8 mouse cellular contexts compared by ENCODE assay signal in the genomic region with DNA sequence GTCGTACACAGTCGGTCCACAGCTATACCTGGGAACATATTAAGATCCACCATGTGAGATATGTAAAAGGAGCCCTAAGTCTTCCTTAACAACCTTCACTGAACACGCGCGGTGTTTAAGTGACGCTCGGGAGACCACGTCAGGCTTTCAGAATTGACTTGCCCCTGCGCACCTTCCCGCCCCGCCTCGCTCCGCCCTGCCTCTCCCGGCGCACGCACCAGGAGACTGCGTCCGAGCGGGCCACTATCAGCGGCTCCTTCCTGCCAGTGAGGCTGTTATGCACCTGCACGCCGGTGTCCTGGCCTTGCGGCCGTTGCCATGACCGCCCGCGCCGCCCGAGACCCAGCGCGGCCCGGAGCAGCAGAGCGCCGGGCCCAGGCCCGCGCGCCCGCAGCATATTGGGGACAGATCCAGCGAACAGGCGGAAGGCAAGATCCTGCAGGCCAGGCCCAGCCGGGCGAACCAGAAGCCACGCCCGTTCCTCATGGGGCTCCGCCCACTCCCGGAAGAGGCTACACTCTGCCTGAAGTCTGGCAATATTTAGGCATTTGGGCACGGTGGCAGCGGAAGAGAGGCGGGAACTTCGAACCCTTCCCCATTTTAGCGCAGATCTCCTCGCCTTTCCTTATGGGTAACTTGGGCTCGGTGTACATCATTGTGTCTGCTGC. TPM values are rescaled to one million over a fixed set of nuclear protein-coding genes. Genes with fewer than 3 reads are reported as not detected.
DNase-seq lines count a peak whose midpoint lies in the region; ATAC-seq and TF ChIP-seq lines count a peak whose summit lies in the region.

A gene (minus strand): TSS at position 503 of the 668 bp plus-strand sequence.

- H3K79me3 ChIP-seq in C2C12 (ENCODE audit: low read depth), result peaks cover 1% of the 10 kb centered on the region

- H3ac ChIP-seq in C2C12 (ENCODE audit: control insufficient read depth, insufficient read length, low read depth), result peak within 1 kb of the TSS; percentile 83

- peak within 1 kb of the TSS; percentile 90 for H3K9ac ChIP-seq in heart, embryonic 13.5 days
- H3K9ac ChIP-seq in liver, embryonic 12.5 days, result peak within 1 kb of the TSS; percentile 80
- peak within 1 kb of the TSS; percentile 97 for H3K9ac ChIP-seq in stomach, embryonic 15.5 days

- TF ChIP-seq POLR2A in brain, embryonic 14.5 days (IDR thresholded peaks at IDR 0.05; ENCODE audit: borderline replicate concordance, extremely low read depth, insufficient read depth, insufficient read length, poor library complexity, severe bottlenecking), result peak; percentile 67

- H3K79me2 ChIP-seq in C2C12 (ENCODE audit: control insufficient read depth, insufficient read depth), result peaks cover 12% of the 10 kb centered on the region

- peak within 1 kb of the TSS; percentile 25 for H3K4me3 ChIP-seq in C2C12 (ENCODE audit: insufficient read depth, poor library complexity, severe bottlenecking)
- H3K4me3 ChIP-seq in heart, embryonic 13.5 days, result peak within 1 kb of the TSS; percentile 84
- H3K4me3 ChIP-seq in liver, embryonic 12.5 days, result peak within 1 kb of the TSS; percentile 81
- peak within 1 kb of the TSS; percentile 92 for H3K4me3 ChIP-seq in stomach, embryonic 15.5 days (replicated peaks)

- peaks cover 8% of the 10 kb centered on the region for H3K36me3 ChIP-seq in C2C12 (ENCODE audit: control insufficient read depth, insufficient read depth)
- peaks cover 22% of the 10 kb centered on the region for H3K36me3 ChIP-seq in heart, embryonic 13.5 days
- H3K36me3 ChIP-seq in liver, embryonic 12.5 days, result peaks cover 24% of the 10 kb centered on the region
- no peaks in the 10 kb centered on the region for H3K36me3 ChIP-seq in stomach, embryonic 15.5 days

- peak within 1 kb of the TSS; percentile 77 for H3K4me2 ChIP-seq in heart, embryonic 13.5 days
- H3K4me2 ChIP-seq in liver, embryonic 12.5 days, result peak within 1 kb of the TSS; percentile 86
- peak within 1 kb of the TSS; percentile 88 for H3K4me2 ChIP-seq in stomach, embryonic 15.5 days

- no peaks in the 10 kb centered on the region for H3K9me3 ChIP-seq in heart, embryonic 13.5 days
- H3K9me3 ChIP-seq in liver, embryonic 12.5 days (replicated peaks), result no peaks in the 10 kb centered on the region
- no peaks in the 10 kb centered on the region for H3K9me3 ChIP-seq in stomach, embryonic 15.5 days

- DNase-seq in brain, embryonic 14.5 days (ENCODE audit: low read depth), result peak; percentile 93
- DNase-seq in kidney, postnatal 10 days, result peak; percentile 96
- peak; percentile 77 to 85 for DNase-seq in natural killer cell, adult 2 months (ENCODE audit: low spot score in 2 of 2)

- H3K4me1 ChIP-seq in heart, embryonic 13.5 days, result peaks cover 24% of the 10 kb centered on the region
- H3K4me1 ChIP-seq in liver, embryonic 12.5 days, result peaks cover 51% of the 10 kb centered on the region
- peaks cover 15% of the 10 kb centered on the region for H3K4me1 ChIP-seq in stomach, embryonic 15.5 days

- WGBS in heart, embryonic 13.5 days, result under 1% methylated on average over 53 of the region's 53 CpGs
- under 1% methylated on average over 53 of the region's 53 CpGs for WGBS in liver, embryonic 12.5 days (ENCODE audit: insufficient replicate concordance)
- under 1% methylated on average over 53 of the region's 53 CpGs for whole genome bisulfite sequencing in stomach, embryonic 15.5 days

- no peak for TF ChIP-seq CTCF in C2C12 (IDR thresholded peaks at IDR 0.05; ENCODE audit: control insufficient read depth, insufficient read depth, insufficient read length)
- no peak for TF ChIP-seq CTCF in brain, embryonic 14.5 days (IDR thresholded peaks at IDR 0.05; ENCODE audit: borderline replicate concordance, extremely low read depth, insufficient read depth, insufficient read length)

- peak; percentile 81 for ATAC-seq in erythroid progenitor cell, adult 5-6 weeks (replicated peaks; ENCODE audit: low FRiP score, poor library complexity, severe bottlenecking)
- peak; percentile 65; the same call in 1 of the 2 replicates for ATAC-seq in heart, embryonic 13.5 days (ENCODE audit: extremely low read depth, insufficient number of reproducible peaks, low FRiP score, low TSS enrichment)
- ATAC-seq in liver, embryonic 12.5 days, result peak; percentile 83
- peak; percentile 82 for ATAC-seq in stomach, embryonic 15.5 days (ENCODE audit: insufficient read depth, low FRiP score, low read depth)

- no peaks in the 10 kb centered on the region for H3K27me3 ChIP-seq in C2C12 (ENCODE audit: control insufficient read depth, insufficient read depth, insufficient read length)
- H3K27me3 ChIP-seq in heart, embryonic 13.5 days (replicated peaks), result no peaks in the 10 kb centered on the region
- no peaks in the 10 kb centered on the region for H3K27me3 ChIP-seq in liver, embryonic 12.5 days (replicated peaks)
- no peaks in the 10 kb centered on the region for H3K27me3 ChIP-seq in stomach, embryonic 15.5 days (replicated peaks)

- peak within 1 kb of the TSS; percentile 90 for H3K27ac ChIP-seq in heart, embryonic 13.5 days (replicated peaks)
- H3K27ac ChIP-seq in liver, embryonic 12.5 days, result peak within 1 kb of the TSS; percentile 89
- H3K27ac ChIP-seq in stomach, embryonic 15.5 days, result peak within 1 kb of the TSS; percentile 94

TF ChIP-seq in C2C12, 6 proteins besides CTCF, POLR2A, EP300 and RAD21:
- peak; percentile 25 for TF ChIP-seq MAX (IDR thresholded peaks at IDR 0.05)
- no peak for TF ChIP-seq USF1 (IDR thresholded peaks at IDR 0.05; ENCODE audit: low read depth)

RNA-seq across cellular contexts. Expression of the gene that starts here (rescaled TPM):
- polyA plus RNA-seq in C2C12 (2012; fragmentation: generic; extraction: Trizol), result 19.0 TPM
- 44.1 and 54.9 TPM in 2 replicates for polyA plus RNA-seq in brain, embryonic 14.5 days (2012; rRNA removed)
- 6.1 and 44.4 TPM in 2 replicates for total RNA-seq in erythroid progenitor cell, adult 5-6 weeks (2015; ENCODE audit: low replicate concordance)
- 6.8 and 18.5 TPM in 2 replicates for total RNA-seq in erythroid progenitor cell, adult 5-6 weeks (2017; ENCODE audit: low replicate concordance)
- 24.8 and 27.1 TPM in 2 replicates for polyA plus RNA-seq in heart, embryonic 13.5 days (2015; fragmentation: Nextera tagmentation; extraction: Ambion mirVana)
- polyA plus RNA-seq in liver, embryonic 12.5 days (2016; fragmentation: Nextera tagmentation; extraction: Ambion mirVana), result 20.9 and 22.2 TPM in 2 replicates
- 27.4 and 29.2 TPM in 2 replicates for polyA plus RNA-seq in stomach, embryonic 15.5 days (2015; fragmentation: Nextera tagmentation; extraction: Ambion mirVana)

Comparison
In these comparisons a context has a peak if more than half of its experiments do, and no peak if none do; other contexts are left out.
1. Peak in every context shown above with its lines: DNase-seq, ATAC-seq, H3K4me3 ChIP-seq and H3K27ac ChIP-seq.
2. H3K4me3 ChIP-seq: peak in every context shown above with its lines; median percentile 92 in stomach, embryonic 15.5 days; 84 in heart, embryonic 13.5 days; 81 in liver, embryonic 12.5 days; 25 in C2C12.